Mouse (Mus musculus) heart, embryonic 13.5 days (tissue): ENCODE data around the gene Mrpl12. TPM values are rescaled to one million over a fixed set of nuclear protein-coding genes. Genes with fewer than 3 reads are reported as not detected.

Experiments used
- polyA plus RNA-seq: library from polyadenylated mRNA; unstranded; fragments of >200 nt; fragmentation: Nextera tagmentation; extraction: Ambion mirVana; gene quantifications from 2 replicates; pipeline ENCODE4 v1.2.1, GENCODE M21; 2015

The Mrpl12 gene
- polyA plus RNA-seq, 1 experiment from 2014 or later, result 212 TPM

Other genes with a start within 250 kb of the Mrpl12 start
- 1,234 and 1,290 TPM in 2 replicates for gene Actg1, start 136.1 kb upstream of the Mrpl12 start, polyA plus RNA-seq
- gene Fscn2, start 123.1 kb upstream of the Mrpl12 start, polyA plus RNA-seq, result 0.31 and 0.50 TPM in 2 replicates
- 29.1 and 33.5 TPM in 2 replicates for gene Faap100, start 105.8 kb upstream of the Mrpl12 start, polyA plus RNA-seq
- gene Nploc4, start 46.9 kb upstream of the Mrpl12 start, polyA plus RNA-seq, result 28.2 and 28.3 TPM in 2 replicates
- gene Tspan10, start 42.0 kb upstream of the Mrpl12 start, polyA plus RNA-seq, result not detected in 2 replicates
- gene Pde6g, start 31.1 kb upstream of the Mrpl12 start, polyA plus RNA-seq, result not detected in 2 replicates
- 14.2 and 16.6 TPM in 2 replicates for gene Oxld1, start 26.5 kb upstream of the Mrpl12 start, polyA plus RNA-seq
- gene Ccdc137, start 26.5 kb upstream of the Mrpl12 start, polyA plus RNA-seq, result 19.1 and 21.1 TPM in 2 replicates
- 36.4 and 39.3 TPM in 2 replicates for gene Arl16, start 17.0 kb upstream of the Mrpl12 start, polyA plus RNA-seq
- 42.9 and 43.2 TPM in 2 replicates for gene Slc25a10, start 7.2 kb downstream of the Mrpl12 start, polyA plus RNA-seq
- 2.1 and 2.4 TPM in 2 replicates for gene Gcgr, start 46.1 kb downstream of the Mrpl12 start, polyA plus RNA-seq
- 134 and 140 TPM in 2 replicates for gene Mcrip1, start 65.1 kb downstream of the Mrpl12 start, polyA plus RNA-seq
- gene Ppp1r27, start 66.5 kb downstream of the Mrpl12 start, polyA plus RNA-seq, result not detected in 2 replicates
- gene P4hb, start 88.6 kb downstream of the Mrpl12 start, polyA plus RNA-seq, result 427 and 448 TPM in 2 replicates
- 435 and 436 TPM in 2 replicates for gene Arhgdia, start 97.0 kb downstream of the Mrpl12 start, polyA plus RNA-seq
- gene Alyref, start 113.8 kb downstream of the Mrpl12 start, polyA plus RNA-seq, result 253 and 284 TPM in 2 replicates
- 174 and 199 TPM in 2 replicates for gene Anapc11, start 113.8 kb downstream of the Mrpl12 start, polyA plus RNA-seq
- gene Npb, start 123.9 kb downstream of the Mrpl12 start, polyA plus RNA-seq, result 14.9 and 18.6 TPM in 2 replicates
- 71.8 and 90.4 TPM in 2 replicates for gene Pcyt2, start 133.3 kb downstream of the Mrpl12 start, polyA plus RNA-seq
- 17.7 and 20.4 TPM in 2 replicates for gene Sirt7, start 140.6 kb downstream of the Mrpl12 start, polyA plus RNA-seq
- gene Mafg, start 149.0 kb downstream of the Mrpl12 start, polyA plus RNA-seq, result 18.1 and 19.9 TPM in 2 replicates
- 22.2 and 23.5 TPM in 2 replicates for gene Pycr1, start 159.2 kb downstream of the Mrpl12 start, polyA plus RNA-seq
- 13.0 and 13.9 TPM in 2 replicates for gene Myadml2, start 163.5 kb downstream of the Mrpl12 start, polyA plus RNA-seq
- gene Notum, start 176.6 kb downstream of the Mrpl12 start, polyA plus RNA-seq, result 2.3 and 2.7 TPM in 2 replicates
- 105 and 109 TPM in 2 replicates for gene Aspscr1, start 188.4 kb downstream of the Mrpl12 start, polyA plus RNA-seq
- 120 and 122 TPM in 2 replicates for gene Cenpx, start 229.1 kb downstream of the Mrpl12 start, polyA plus RNA-seq
- 27.8 and 28.1 TPM in 2 replicates for gene Lrrc45, start 229.3 kb downstream of the Mrpl12 start, polyA plus RNA-seq
- gene Rac3, start 236.9 kb downstream of the Mrpl12 start, polyA plus RNA-seq, result 6.4 and 9.8 TPM in 2 replicates
- 7.5 and 7.6 TPM in 2 replicates for gene Dcxr, start 242.7 kb downstream of the Mrpl12 start, polyA plus RNA-seq
- gene Cbr2, start 247.5 kb downstream of the Mrpl12 start, polyA plus RNA-seq, result 2.1 and 3.8 TPM in 2 replicates